Mouse (Mus musculus): ENCODE measurements at regions not wholly inside any gene's neighbourhood (a gene's known extent, or its start where the extent isn't known, plus 50 kb on each side); places are given as distances from the start of the nearest gene placed in this dataset.
A peak's percentile ranks its signal among the peaks of the same experiment; 100 is the strongest.

GRCm38 (mm10) chr11:114571144-114571869, 97.0 kb upstream of the Rpl38 start:
- Histone ChIP-seq H3K9ac (no peak overlapping the region), H3K4me1 (no peaks in the 10 kb centered on the region; the same call in 1 of the 2 replicates), H3K27ac (no peak overlapping the region), H3K27me3 (peaks cover 24% of the 10 kb centered on the region), H3K4me3 (no peak overlapping the region), H3K36me3 (no peaks in the 10 kb centered on the region), H3K4me2 (peak overlapping the region; percentile 14; the same call in 1 of the 2 replicates), H3K9me3 (no peaks in the 10 kb centered on the region)
- ATAC-seq (ENCODE audit: borderline replicate concordance, extremely low read depth, low FRiP score, low TSS enrichment): no peak
- 27% methylated on average over 20 of the region's 20 CpGs for WGBS

GRCm38 (mm10) chr11:114570076-114570475, 98.2 kb upstream of the Rpl38 start:
- Histone ChIP-seq H3K4me1 (no peaks in the 10 kb centered on the region; the same call in 1 of the 2 replicates), H3K4me3 (no peak overlapping the region), H3K9me3 (no peaks in the 10 kb centered on the region), H3K9ac (no peak overlapping the region), H3K36me3 (no peaks in the 10 kb centered on the region), H3K27ac (no peak overlapping the region), H3K27me3 (peaks cover 24% of the 10 kb centered on the region), H3K4me2 (no peak overlapping the region)
- WGBS: 89% methylated on average over 5 of the region's 5 CpGs
- ATAC-seq (ENCODE audit: borderline replicate concordance, extremely low read depth, low FRiP score, low TSS enrichment): no peak

- H3K4me2 ChIP-seq: no peak overlapping the region
- H3K4me3 ChIP-seq: no peak overlapping the region
- H3K27me3 ChIP-seq: peaks cover 24% of the 10 kb centered on the region
- no peak for ATAC-seq (ENCODE audit: borderline replicate concordance, extremely low read depth, low FRiP score, low TSS enrichment)
- H3K27ac ChIP-seq: no peak overlapping the region
- H3K9me3 ChIP-seq: no peaks in the 10 kb centered on the region
- no peak overlapping the region for H3K9ac ChIP-seq
- no peaks in the 10 kb centered on the region; the same call in 1 of the 2 replicates for H3K4me1 ChIP-seq
- no peaks in the 10 kb centered on the region for H3K36me3 ChIP-seq
- 14% methylated on average over 21 of the region's 21 CpGs for whole genome bisulfite sequencing
Observed at GRCm38 (mm10) chr11:114567814-114568800, 100.2 kb upstream of the Rpl38 start.

- H3K27ac ChIP-seq: no peak overlapping the region
- H3K36me3 ChIP-seq: no peaks in the 10 kb centered on the region
- no peak overlapping the region for H3K9ac ChIP-seq
- H3K4me2 ChIP-seq: no peak overlapping the region
- H3K27me3 ChIP-seq: peaks cover 24% of the 10 kb centered on the region
- H3K4me1 ChIP-seq: no peaks in the 10 kb centered on the region; the same call in 1 of the 2 replicates
- H3K4me3 ChIP-seq: no peak overlapping the region
- H3K9me3 ChIP-seq: no peaks in the 10 kb centered on the region
- ATAC-seq (ENCODE audit: borderline replicate concordance, extremely low read depth, low FRiP score, low TSS enrichment): no peak
- 12% methylated on average over 20 of the region's 20 CpGs for WGBS
Observed at GRCm38 (mm10) chr11:114567045-114567780, 101.1 kb upstream of the Rpl38 start.

- Histone ChIP-seq H3K27me3 (peaks cover 37% of the 10 kb centered on the region), H3K9me3 (no peaks in the 10 kb centered on the region), H3K36me3 (no peaks in the 10 kb centered on the region), H3K9ac (no peak overlapping the region), H3K27ac (no peak overlapping the region), H3K4me2 (no peak overlapping the region), H3K4me3 (no peak overlapping the region), H3K4me1 (no peaks in the 10 kb centered on the region; the same call in 1 of the 2 replicates)
- WGBS: 90% methylated on average over 2 of the region's 2 CpGs
- no peak for ATAC-seq (ENCODE audit: borderline replicate concordance, extremely low read depth, low FRiP score, low TSS enrichment)
Observed at GRCm38 (mm10) chr11:114564949-114565348, 103.4 kb upstream of the Rpl38 start.

- no peaks in the 10 kb centered on the region for H3K36me3 ChIP-seq
- no peak overlapping the region for H3K27ac ChIP-seq
- 67% methylated on average over 9 of the region's 9 CpGs for WGBS
- H3K27me3 ChIP-seq: peaks cover 39% of the 10 kb centered on the region
- no peaks in the 10 kb centered on the region; the same call in 1 of the 2 replicates for H3K4me1 ChIP-seq
- no peak overlapping the region for H3K4me2 ChIP-seq
- no peaks in the 10 kb centered on the region for H3K9me3 ChIP-seq
- no peak overlapping the region for H3K9ac ChIP-seq
- no peak overlapping the region for H3K4me3 ChIP-seq
- no peak for ATAC-seq (ENCODE audit: borderline replicate concordance, extremely low read depth, low FRiP score, low TSS enrichment)
Observed at GRCm38 (mm10) chr11:114563172-114563571, 105.2 kb upstream of the Rpl38 start.

- Histone ChIP-seq H3K9ac (no peak overlapping the region), H3K9me3 (no peaks in the 10 kb centered on the region), H3K36me3 (no peaks in the 10 kb centered on the region), H3K4me3 (no peak overlapping the region), H3K4me2 (no peak overlapping the region), H3K4me1 (peaks cover 13% of the 10 kb centered on the region), H3K27me3 (0 out of 2 replicates have a peak, but pooled peaks cover 6% of the 10 kb centered on the region), H3K27ac (peak overlapping the region; percentile 12)
- ATAC-seq (ENCODE audit: borderline replicate concordance, extremely low read depth, low FRiP score, low TSS enrichment): no peak
- 62% methylated on average over 5 of the region's 5 CpGs for WGBS
Observed at GRCm38 (mm10) chr11:114554576-114554975, 113.7 kb upstream of the Rpl38 start.

- H3K4me3 ChIP-seq: no peak overlapping the region
- H3K27me3 ChIP-seq: no peaks in the 10 kb centered on the region
- no peaks in the 10 kb centered on the region for H3K9me3 ChIP-seq
- 0 out of 2 replicates have a peak overlapping the region, but pooled peaks have one; percentile 7 for H3K4me2 ChIP-seq
- H3K36me3 ChIP-seq: no peaks in the 10 kb centered on the region
- H3K9ac ChIP-seq: no peak overlapping the region
- H3K4me1 ChIP-seq: peaks cover 13% of the 10 kb centered on the region
- ATAC-seq (ENCODE audit: borderline replicate concordance, extremely low read depth, low FRiP score, low TSS enrichment): no peak
- peak overlapping the region; percentile 14 for H3K27ac ChIP-seq
- WGBS: 16% methylated on average over 13 of the region's 13 CpGs
Observed at GRCm38 (mm10) chr11:114553992-114554391, 114.3 kb upstream of the Rpl38 start.

GRCm38 (mm10) chr11:114552176-114552575, 116.1 kb upstream of the Rpl38 start:
- 89% methylated on average over 7 of the region's 7 CpGs for WGBS
- Histone ChIP-seq H3K36me3 (no peaks in the 10 kb centered on the region), H3K9ac (no peak overlapping the region), H3K4me2 (no peak overlapping the region), H3K27ac (no peak overlapping the region), H3K27me3 (no peaks in the 10 kb centered on the region), H3K4me1 (peaks cover 13% of the 10 kb centered on the region), H3K4me3 (no peak overlapping the region), H3K9me3 (no peaks in the 10 kb centered on the region)
- ATAC-seq (ENCODE audit: borderline replicate concordance, extremely low read depth, low FRiP score, low TSS enrichment): no peak

- WGBS: 62% methylated on average over 4 of the region's 4 CpGs
- no peak overlapping the region for H3K4me3 ChIP-seq
Observed at GRCm38 (mm10) chr11:114551262-114551661, 117.1 kb upstream of the Rpl38 start.

GRCm38 (mm10) chr11:114548658-114549057, 119.7 kb upstream of the Rpl38 start:
- Histone ChIP-seq H3K4me2 (no peak overlapping the region), H3K9ac (no peak overlapping the region), H3K27ac (no peak overlapping the region), H3K9me3 (no peaks in the 10 kb centered on the region), H3K27me3 (no peaks in the 10 kb centered on the region), H3K36me3 (no peaks in the 10 kb centered on the region), H3K4me3 (no peak overlapping the region), H3K4me1 (peaks cover 11% of the 10 kb centered on the region)
- 58% methylated on average over 5 of the region's 5 CpGs for WGBS
- no peak for ATAC-seq (ENCODE audit: borderline replicate concordance, extremely low read depth, low FRiP score, low TSS enrichment)

More at GRCm38 (mm10) chr11:114551262-114551661, 117.1 kb upstream of the Rpl38 start:
- Histone ChIP-seq H3K9ac (no peak overlapping the region), H3K27me3 (no peaks in the 10 kb centered on the region), H3K9me3 (no peaks in the 10 kb centered on the region), H3K4me1 (peaks cover 13% of the 10 kb centered on the region), H3K36me3 (no peaks in the 10 kb centered on the region), H3K4me2 (no peak overlapping the region), H3K27ac (no peak overlapping the region)
- ATAC-seq (ENCODE audit: borderline replicate concordance, extremely low read depth, low FRiP score, low TSS enrichment): no peak
